Mouse (Mus musculus) cerebellum, postnatal 4 days (tissue): ENCODE measurements around the gene Plxna2.

ENCODE experiments used
- DNase-seq, 2 experiments: peaks; one replicate each; pipeline ENCODE4 v3.0.0; 2022; ENCODE audit warnings: low spot score in 2 of 2, mixed read lengths in 1 of 2

Plxna2 gene

GRCm38 (mm10) chr1:194704171-194704855 is 86.3 kb downstream of the Plxna2 start:
- DNase-seq = no peak

- no peak for DNase-seq
Measured at GRCm38 (mm10) chr1:194706566-194706965, 88.5 kb downstream of the Plxna2 start.

GRCm38 (mm10) chr1:194712373-194712772 is 94.4 kb downstream of the Plxna2 start:
- DNase-seq = no peak

- DNase-seq = no peak
Measured at GRCm38 (mm10) chr1:194714138-194715031, 96.4 kb downstream of the Plxna2 start.

GRCm38 (mm10) chr1:194717451-194717874 is 99.4 kb downstream of the Plxna2 start:
- DNase-seq = no peak

GRCm38 (mm10) chr1:194720406-194720805 is 102.4 kb downstream of the Plxna2 start:
- DNase-seq = no peak

- no peak for DNase-seq
Measured at GRCm38 (mm10) chr1:194721260-194721659, 103.2 kb downstream of the Plxna2 start.

- DNase-seq = peak; percentile 46 to 55
Measured at GRCm38 (mm10) chr1:194722329-194722728, 104.3 kb downstream of the Plxna2 start.

GRCm38 (mm10) chr1:194734836-194735235 is 116.8 kb downstream of the Plxna2 start:
- DNase-seq = no peak

- DNase-seq = peak in 1 of 2 experiments; percentile 14
Measured at GRCm38 (mm10) chr1:194739894-194740293, 121.9 kb downstream of the Plxna2 start.

- DNase-seq = no peak
Measured at GRCm38 (mm10) chr1:194742901-194743422, 124.9 kb downstream of the Plxna2 start.

- no peak for DNase-seq
Measured at GRCm38 (mm10) chr1:194745177-194745934, 127.3 kb downstream of the Plxna2 start.

- DNase-seq = peak; percentile 53 to 84
Measured at GRCm38 (mm10) chr1:194746332-194747249, 128.6 kb downstream of the Plxna2 start.

GRCm38 (mm10) chr1:194747258-194747657 is 129.2 kb downstream of the Plxna2 start:
- no peak for DNase-seq

GRCm38 (mm10) chr1:194753168-194753567 is 135.2 kb downstream of the Plxna2 start:
- peak; percentile 51 to 67 for DNase-seq

GRCm38 (mm10) chr1:194756001-194756400 is 138.0 kb downstream of the Plxna2 start:
- no peak for DNase-seq

GRCm38 (mm10) chr1:194756409-194756808 is 138.4 kb downstream of the Plxna2 start:
- DNase-seq = no peak

- no peak for DNase-seq
Measured at GRCm38 (mm10) chr1:194756863-194757262, 138.8 kb downstream of the Plxna2 start.

- peak in 1 of 2 experiments; percentile 17 for DNase-seq
Measured at GRCm38 (mm10) chr1:194761432-194762212, 143.6 kb downstream of the Plxna2 start.

- DNase-seq = no peak
Measured at GRCm38 (mm10) chr1:194762896-194763295, 144.9 kb downstream of the Plxna2 start.
